Mouse (Mus musculus) embryo, embryonic 10 days (tissue): ENCODE measurements around the gene Emsy.

ENCODE experiments used
- DNase-seq: peaks from one replicate; pipeline ENCODE4 v3.0.0-alpha.2; 2015; ENCODE audit warnings: low spot score

Gene Emsy

DNA sequence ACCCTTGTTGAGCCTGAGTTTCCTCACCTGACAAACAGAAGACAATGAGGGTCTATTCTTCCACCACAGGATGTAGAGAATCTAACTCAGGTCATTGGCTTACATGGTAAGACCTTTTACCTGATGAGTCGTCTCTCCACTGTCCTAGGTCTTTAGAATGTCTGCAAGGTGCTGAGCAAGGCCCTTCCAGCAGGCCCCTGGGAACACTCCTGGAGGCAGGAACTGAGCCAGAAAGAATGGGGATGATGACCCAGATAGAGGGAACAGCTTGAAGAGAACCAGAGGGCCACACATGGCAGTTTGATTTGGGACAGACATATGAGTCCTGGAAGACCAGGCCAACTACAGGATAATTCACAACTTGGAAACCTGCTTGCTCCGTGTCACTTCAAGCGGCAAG lies 114.3 kb downstream of the Emsy start:
- DNase-seq: no peak

DNA sequence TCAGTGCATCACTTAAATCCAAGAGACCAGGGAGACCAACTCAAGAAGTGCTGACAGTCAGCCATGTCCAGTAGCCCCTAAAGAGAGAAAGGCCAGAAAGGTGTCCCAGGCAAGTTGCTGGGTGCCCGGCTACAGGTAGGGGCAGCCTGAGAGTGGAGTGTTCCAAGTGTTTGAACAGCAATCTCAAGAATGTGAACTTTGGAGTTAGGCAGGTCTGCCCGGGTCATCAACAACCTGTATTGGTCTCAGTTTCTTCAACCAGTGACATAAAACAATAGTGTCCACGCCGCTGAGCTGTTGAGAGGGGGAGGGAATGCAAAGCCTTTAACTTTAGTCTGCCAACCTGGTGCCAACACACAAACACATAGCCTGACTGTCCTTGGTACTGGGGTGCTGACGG lies 115.0 kb downstream of the Emsy start:
- DNase-seq: no peak

DNA sequence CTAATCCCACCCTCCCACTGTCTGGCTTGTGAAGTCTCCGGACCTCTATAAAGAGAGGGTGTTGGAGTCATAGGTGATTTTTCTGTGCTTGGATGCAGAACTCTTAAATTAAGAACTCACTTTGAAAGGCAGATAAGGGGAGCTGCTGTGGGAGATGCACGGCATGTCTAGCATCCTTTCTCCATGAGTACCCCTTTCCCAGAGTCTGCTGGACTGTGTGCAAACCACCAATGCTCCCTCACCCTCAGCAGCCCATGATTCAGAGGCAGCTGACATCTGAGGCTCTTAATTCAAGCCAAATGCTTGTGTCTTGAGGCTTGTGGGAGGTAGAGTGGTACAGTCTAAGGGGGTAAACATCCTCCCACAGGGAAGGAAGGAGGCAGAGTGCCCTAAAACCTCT lies 115.7 kb downstream of the Emsy start:
- no peak for DNase-seq

DNA sequence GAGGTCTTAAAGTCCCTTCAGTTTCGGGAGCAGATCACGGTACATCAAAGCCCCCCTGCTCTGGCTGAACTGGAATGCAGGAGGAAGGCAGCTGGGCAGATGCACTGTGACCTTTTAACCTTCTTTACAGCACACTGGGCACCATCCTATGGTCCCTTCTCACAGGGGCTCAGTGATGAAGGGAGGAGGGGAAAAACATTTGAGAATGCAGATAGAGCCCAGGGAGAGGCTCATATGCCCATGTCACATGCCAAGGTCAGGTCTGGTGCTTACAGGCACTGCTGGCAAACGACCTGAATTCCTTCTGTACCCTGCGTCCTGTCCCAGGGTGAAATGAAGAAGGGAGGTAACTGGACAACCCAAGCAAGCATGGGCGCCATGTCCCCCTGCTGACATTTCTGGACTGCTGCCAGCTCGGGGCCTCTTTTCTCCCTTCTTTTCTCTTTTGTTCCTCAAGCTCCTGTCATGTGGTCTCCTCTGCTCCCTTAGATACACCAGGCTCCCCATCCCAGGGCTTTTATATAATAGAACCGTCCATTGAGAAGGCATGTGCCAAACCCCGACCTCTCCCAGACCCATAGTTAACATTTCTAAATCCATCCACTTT lies 118.5 kb downstream of the Emsy start:
- DNase-seq: peak; percentile 64

DNA sequence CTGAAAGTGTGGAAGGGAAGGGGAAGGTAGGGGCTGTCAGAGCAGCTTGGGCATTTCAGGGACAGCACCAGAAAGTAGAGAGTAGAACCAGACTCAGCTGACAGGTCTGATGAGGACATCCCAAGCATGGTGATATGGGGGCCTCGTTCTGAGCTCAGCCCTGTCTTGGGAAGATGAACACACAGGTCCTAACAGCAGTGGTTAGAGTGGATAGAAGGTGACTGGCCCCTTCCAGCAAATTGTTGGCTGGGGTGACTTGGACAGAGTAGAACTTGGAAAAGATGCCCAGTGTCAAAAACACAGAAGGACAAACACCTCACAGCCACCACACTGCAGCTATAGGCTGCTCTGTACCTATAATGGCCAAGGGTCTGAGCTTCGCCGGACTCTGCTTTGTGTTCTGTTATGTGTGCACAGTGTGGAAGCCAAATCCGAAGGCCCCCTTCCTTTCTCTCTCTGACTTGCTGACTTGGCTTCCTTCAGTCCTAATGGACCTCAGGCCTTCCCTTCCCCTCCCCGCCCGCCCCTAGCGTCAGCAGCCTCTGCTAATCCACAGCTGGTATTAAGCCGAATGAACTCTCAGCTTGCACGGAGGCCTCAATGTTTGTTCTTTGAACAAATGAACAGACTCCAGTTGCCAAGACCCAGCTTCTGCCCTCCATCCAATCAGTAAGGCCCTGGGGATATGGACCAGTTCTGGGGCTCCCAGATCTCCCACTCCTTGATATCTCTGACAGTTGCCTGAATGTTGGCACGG lies 119.2 kb downstream of the Emsy start:
- peak; percentile 65 for DNase-seq
